Mouse (Mus musculus) layer of hippocampus, postnatal 36 days (tissue): ENCODE results near the gene Pmpcb. TPM values are rescaled to one million over a fixed set of nuclear protein-coding genes. Genes with fewer than 3 reads are reported as not detected.
"Not testable (repeated sequence)": the region's sequence is repeated elsewhere in the genome, so short reads cannot be mapped to it uniquely, and the experiment has no call there.

Experiments used
- DNase-seq, 2 experiments: peaks; one replicate each; pipeline ENCODE4 v3.0.0; 2022
- total RNA-seq, 2 experiments: library from RNA; stranded (reverse); gene quantifications; 2 replicates each; pipeline ENCODE4 v1.2.3; 2021

Pmpcb gene
- total RNA-seq: 10 to 100 TPM; 72.3 to 78.0 TPM

DNA sequence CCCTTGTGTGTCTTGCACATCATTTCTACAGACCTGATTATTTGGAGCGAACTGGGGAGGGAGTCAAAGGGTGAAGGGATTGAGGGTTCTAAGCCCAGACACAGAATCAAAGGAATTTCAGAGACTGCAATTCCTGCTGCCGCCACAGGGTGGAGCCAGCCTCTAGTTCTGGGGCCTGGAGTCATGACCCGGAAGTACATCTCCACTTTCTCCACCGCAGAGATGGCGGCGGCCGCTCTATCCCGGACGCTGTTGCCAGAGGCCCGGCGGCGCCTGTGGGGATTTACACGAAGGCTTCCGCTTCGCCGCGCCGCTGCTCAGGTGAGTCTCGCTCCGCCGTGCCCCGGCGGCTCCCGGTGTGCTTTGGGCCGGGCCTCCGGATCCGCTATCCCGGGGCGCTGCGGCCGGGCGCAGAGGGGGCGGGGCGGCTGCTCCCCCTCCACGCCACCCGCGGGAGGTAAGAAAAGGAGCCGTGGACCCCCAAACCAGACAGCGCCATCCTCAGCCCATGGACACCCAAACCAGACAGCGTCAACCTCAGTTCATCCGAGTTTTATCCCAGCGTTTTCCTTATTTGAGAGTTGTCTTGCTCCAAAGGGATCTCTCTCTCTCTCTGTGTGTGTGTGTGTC, at the start of gene Pmpcb:
Pmpcb (plus strand) TSS at position 186 of the 630 bp plus-strand sequence.
- peak; percentile 85 to 86 for DNase-seq

DNA sequence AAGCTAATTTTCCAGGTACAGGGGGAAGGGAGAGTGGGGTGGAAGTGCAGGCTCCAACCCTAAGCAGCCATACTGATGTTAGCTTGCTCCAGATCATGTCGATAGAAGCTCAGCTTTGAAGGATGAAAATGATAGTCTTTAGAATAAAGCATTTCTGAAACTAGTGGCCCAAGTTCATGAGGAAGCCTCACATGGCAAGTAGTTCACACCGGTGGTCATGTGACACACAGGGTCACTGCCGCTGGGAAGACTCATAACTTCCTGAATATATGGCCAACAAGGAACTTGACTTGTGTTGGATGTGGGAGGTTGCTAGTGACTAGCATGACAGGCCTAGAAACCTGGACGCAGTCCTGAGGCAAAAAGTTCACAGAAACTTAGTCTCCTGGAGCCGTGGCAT, 44.7 kb upstream of the Pmpcb start:
- no peak for DNase-seq

DNA sequence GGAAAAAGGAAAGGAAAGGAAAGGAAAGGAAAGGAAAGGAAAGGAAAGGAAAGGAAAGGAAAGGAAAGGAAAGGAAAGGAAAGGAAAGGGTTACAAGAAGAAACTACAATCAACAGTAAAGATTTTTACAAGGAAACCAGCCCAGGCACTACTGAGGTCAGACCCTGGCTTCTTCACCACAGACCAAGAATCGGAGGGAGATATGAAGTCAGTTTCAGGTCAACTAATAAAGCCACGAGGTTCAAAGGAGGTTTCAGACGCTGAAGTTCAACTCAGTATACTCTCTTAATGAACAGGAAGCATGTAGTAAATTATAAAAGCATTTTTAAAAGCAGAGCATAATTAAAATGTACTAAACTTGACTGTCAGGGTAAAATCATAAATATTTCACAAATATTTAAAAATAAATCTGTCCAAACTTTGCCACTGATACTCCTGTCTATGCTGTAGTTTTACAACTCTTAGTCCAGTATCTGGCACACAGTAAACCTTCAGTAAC, 43.5 kb upstream of the Pmpcb start:
- DNase-seq: no peak

DNA sequence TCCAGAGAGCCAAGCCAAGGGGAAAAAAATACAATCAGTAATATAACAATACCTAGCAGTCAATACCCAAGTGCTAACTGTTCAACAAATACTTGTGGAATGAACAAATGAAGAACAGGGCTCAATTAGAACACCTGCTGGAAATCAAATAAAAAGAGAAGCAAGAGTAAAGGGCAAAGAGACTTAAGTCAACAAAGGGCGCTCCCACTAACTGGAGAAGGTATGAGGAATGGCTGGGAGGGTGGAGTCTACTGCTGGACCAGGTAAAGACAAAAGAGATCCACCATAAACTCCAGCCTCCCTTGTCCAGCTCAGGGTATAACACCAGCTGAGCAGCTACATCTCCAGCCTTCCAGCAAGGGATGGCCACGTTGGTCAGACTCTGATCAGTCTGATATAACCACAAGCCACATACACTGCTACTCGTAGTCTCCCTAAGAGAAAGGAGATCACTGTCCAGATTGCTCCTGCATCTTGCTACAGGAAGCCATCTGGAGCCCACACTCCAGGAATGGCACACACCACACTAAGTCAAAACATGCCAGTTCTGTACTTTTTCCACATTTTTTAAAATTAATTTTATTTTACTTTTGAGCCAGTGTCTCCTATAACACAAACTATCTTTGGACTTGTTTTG, 42.0 kb upstream of the Pmpcb start:
- DNase-seq: no peak

DNA sequence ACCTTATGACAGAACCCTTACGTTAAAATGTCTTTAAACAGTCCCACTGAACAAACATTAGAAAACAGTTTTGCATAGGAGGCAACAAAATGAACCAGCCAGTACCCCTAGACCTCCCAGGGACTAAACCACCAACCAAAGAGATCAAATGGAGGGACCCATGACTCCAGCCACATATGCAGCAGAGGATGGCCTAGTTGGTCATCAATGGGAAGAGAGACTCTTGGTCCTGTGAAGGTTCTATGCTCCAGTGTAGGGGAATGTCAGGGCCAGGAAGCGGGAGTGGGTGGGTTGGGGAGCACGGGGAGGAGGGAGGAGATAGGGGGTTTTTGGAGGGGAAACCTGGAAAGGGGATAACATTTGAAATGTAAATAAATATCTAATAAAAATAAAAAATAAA, 37.4 kb upstream of the Pmpcb start:
- not testable (repeated sequence) for DNase-seq

DNA sequence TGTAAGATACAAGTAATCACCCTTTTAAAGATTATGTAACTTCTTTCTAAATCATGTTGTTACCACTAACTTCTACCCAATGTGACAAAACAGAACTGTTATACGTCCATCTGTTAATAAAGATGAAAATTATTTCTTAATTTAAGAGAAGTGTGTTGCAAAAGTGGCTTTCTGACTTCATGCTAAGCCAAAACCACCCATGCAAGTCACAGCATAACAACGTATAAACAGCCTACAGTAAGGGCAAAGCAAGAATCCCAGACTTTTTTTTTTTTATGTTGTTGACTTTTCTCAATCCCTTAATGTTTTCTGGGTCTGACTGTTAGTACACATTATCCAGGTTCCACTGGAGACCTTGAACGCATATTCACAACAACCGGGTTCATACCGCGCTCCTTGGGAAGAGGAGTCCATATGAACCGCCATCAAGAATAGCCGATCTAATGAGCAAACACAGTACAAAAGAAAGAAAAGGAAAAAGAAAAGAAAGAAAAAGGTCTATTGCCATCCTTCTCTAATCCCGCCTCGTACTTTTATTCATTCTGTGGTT, 36.6 kb upstream of the Pmpcb start:
- DNase-seq: no peak

DNA sequence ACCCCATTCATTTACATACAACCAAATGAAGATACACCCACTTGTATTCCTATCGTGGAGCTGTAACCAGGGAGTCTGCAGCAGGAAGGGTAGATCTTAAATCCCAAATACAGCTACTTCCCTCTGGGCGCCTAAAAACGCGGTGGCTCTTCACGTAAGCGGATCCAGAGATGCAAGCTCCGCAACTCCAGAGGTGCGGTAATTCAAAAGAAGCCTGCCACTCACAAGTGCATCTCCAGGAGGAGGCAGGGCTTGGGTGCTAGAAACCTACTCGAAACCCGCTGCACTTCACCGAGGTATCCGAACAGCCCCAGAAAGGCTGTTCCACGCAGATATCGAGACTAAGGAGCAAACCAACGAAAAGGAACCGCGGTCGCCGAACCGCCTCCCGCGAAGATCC, 36.0 kb upstream of the Pmpcb start:
- no peak for DNase-seq

DNA sequence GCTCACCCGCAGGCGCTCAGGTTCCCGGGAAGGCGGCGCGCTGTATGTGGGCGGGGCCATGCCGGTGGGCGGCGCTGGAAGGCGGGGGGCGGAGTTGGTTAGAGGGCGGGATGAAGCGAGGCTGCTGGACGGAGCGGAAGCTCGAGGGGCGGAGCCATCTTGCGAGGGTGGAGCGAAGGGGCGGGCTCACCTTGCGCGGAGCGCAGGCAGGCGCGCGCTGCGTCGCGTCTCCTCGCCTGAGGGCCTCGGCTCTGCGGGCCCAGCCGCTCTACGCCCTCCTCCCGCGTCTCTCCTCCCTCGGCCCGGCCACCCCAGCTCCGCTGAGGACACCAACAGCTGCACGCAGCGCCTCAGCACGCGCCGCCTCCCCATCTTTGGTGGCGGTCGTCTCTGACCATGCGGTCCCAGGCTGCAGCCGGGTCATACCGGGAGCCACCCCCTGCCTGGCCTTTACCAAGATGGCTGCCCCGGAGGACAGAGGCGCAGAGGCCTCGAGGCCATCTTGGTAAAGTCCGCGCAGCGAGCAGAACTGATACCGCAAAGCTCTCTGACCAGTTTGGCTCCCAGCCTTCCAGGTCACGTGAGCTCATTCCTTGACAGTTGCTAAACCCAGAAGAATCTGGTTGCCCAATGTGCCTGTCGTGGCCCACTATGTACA, 35.5 kb upstream of the Pmpcb start, which contains the start of gene Napepld:
Napepld (minus strand) TSS at position 46 of the 658 bp plus-strand sequence.
- peak; percentile 99 to 100 for DNase-seq

DNA sequence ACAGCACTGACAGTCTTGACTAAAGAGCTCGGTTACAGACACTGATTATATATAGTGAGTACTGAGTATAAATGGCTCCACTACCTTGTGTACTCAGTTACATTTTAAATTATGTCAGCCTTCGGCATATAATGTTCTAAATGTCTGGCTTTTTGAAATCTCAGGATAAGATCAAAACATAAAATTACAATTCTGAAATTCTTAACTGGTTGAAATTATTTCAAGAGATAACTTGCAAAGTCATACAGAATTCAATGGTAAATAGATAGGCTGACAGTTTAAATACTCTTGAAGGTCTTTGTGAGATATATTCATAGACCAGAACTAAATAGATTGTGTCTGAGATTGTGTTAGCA, 35.0 kb upstream of the Pmpcb start:
- DNase-seq: no peak

DNA sequence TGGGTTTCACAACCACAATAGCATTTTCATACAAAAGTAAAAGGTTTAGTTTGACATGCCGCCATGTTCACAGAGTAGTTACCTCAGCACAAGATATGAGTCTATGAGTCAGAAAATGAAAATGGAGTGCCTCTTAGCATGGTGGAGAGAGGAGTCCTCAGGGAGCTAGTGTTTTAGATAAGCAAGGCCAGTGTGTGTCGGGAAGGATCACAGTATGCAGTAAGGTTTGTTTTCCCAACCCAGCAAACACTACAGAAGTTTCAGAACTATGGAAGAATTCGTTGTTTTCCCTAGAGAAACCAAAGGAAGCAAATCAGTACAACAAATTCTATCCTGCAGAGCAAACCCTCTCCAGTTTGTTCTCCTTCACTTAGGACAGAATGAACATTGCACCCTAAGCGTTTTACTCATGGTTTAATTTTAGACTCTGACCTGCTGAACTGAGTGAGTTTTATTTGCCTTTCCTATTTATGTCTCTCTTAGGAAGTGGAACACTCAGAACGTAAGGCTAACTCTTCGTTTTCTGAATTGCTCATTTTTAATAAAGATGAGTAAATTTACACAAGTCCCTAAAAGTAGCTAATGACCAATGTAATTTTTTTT, 34.0 kb upstream of the Pmpcb start:
- no peak for DNase-seq

DNA sequence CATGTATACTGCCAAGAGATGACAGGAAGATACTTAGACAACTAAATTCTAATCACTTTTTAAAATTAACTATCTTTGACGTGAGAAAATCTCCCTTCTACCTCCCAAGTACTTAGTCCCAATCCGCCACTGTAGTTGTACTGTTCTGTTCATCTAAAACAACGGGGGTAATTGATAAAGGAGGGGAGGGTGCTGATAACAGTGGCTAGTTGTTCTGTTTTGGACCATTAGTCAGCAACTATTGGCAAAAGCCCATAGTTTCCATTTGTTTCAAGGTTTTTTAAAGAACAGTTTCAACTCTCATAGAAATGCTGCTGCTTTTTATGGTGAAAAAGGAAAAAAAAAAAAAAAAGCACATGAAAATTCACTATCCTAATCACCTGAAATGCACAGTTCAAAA, 33.2 kb upstream of the Pmpcb start:
- DNase-seq: no peak

DNA sequence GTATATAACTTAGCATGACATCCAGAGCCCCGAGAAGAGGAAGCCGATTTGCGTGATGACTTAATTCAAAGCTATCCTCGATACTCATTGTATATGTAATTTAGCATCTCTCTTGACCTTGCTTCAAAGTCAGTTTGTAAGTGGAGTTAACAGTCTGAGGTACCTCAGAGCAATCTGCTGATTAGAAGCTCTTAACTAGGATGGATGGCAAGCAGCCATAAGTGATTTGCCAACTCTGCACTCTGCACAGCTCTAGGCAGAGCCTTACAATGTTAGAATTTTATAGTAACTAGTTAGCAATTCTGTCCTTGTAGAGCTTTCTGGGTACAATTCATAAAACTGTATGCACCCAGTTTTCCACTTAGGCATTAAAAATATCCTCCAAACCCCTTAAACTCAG, 30.4 kb upstream of the Pmpcb start:
- no peak for DNase-seq

DNA sequence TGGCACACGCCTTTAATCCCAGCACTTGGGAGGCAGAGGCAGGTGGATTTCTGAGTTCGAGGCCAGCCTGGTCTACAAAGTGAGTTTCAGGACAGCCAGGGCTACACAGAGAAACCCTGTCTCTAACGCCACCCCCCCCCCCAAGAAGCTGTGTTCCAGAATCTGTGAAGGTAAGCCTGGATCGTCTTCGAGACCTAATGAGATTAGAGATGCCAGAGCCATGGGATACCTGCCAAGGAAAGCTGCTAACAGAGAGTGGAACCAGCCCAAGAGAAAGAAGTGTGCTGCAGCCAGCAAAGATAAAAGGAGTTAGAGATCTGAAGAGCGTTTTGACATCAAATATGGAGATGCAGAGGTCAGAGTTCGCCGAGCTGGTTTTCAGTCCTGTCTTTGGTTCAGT, 28.9 kb upstream of the Pmpcb start:
- not testable (repeated sequence) for DNase-seq

DNA sequence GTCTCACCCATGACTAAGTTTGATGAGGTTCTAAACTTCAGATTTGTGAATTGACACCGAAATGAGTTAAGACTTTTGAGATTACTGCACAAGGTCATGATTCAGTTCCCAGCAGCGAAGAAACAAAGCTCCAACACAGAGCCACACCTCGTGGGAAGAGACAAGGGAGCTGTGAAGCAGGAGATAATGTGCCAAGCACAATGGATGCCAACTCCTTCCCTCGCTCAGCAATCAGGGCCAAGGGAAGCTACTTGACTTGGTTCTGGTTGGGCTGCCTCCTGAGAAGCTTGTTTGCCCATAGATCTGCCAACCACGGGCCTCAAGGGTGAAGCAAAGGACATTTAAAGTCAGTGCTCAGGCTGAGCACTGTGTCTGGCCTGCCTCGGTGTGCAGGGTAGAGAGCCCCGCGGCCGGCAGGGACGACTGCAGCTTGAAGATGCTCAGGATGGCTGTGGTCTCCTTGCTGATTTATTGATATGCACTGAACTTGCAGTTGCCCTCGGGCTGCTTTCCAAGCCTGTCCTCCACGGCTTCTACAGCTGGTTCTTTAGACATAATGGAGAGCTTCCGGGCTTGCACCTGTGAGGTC, 24.7 kb upstream of the Pmpcb start:
- DNase-seq: no peak

DNA sequence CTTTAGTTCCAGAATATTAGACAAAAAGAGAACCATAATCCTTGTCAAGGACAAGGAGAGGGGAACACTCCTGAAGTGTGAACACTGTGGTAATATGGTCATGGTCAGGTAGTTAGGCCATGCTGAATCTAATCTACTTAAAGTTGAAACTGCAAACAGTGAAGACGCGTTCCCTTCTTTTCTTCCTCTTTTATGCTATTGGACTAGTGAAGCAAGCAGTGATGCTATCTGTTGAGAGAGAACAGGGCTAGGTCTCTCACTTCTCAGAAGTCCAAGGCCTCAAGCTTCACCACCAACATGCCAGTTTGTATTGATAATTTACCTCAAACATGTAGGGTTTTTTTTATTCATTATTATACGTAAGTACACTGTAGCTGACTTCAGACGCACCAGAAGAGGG, 22.5 kb upstream of the Pmpcb start:
- no peak for DNase-seq

DNA sequence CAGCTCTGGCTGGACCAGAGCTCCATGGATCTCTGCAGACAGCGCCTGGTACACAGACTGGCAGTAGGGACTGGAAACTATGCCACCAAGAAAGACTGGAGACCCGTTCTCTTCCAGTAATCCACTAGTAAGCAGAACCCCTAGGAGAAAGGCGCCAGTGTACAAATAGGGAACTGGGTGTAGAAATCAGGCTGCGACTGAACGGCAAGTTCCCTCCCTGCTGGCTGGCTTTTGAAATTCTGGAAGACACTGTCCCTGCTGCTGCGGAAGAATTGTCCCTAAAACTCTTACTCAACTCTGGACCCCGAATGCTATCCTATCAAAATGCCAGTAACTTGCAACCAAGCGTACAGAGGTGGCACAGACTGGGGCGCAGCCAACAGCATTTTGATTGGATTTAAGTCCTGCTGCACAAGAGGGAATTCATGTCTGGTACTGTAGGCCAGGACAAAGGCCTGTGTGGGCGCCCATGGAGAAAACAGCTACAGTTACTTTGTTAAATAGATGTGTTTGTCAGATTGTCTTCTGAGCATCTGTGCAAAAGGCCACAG, 19.7 kb upstream of the Pmpcb start:
- DNase-seq: no peak

DNA sequence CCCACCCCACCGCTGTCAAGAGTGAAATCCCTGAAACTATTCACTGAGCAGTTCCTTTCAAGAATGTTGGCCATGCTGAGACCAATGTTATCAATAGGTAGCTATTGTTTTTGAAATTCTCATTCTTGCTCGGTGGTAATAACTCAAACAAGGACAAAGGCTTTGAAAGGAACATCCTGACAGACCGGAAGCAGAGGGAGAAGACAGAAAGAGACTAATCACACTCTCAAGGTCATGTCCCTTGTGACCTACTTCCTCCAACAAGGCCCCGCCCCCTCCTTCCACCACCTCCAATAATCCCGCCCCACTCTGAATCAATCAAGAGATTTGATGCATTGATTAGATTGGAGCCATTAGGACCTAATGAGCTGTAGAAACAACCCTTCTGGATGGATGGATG, 18.4 kb upstream of the Pmpcb start:
- DNase-seq: no peak

DNA sequence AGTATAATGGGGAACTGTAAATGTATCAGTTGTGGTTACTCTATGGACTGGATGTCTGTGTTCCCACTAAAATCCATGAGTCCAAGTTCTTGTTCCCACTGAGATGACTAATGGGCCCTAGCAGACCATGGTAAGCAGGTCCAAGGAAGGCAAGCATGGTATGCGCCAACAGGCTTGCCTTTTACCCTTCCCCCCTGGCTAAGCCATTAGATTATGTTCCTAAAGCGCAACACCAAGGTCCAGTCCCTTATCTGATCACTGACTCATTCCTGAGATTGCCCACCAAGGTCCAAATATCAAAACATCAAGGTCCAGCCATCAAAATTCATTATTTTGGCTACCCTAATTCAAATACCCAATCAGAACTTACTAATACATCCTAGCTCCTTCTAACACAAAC, 17.7 kb upstream of the Pmpcb start:
- no peak for DNase-seq

DNA sequence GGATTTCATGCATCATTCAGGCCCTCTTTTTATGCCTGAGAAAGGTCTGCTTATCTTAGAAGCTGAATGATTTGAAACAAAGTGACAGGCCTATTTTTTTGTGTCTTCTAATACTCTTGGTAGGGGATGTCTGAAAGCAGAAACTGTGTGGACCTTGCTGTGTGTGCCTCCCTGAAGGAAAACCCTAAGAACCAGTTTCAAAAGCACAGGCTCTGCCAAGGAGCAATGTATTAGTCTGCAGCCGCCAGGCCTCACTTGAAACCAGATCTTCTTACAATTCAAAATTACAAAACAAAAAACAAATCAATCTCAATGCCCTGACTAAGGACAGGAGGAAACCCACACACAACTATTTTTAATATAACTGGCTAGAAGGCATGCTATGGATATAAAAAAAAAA, 12.5 kb upstream of the Pmpcb start:
- DNase-seq: no peak

DNA sequence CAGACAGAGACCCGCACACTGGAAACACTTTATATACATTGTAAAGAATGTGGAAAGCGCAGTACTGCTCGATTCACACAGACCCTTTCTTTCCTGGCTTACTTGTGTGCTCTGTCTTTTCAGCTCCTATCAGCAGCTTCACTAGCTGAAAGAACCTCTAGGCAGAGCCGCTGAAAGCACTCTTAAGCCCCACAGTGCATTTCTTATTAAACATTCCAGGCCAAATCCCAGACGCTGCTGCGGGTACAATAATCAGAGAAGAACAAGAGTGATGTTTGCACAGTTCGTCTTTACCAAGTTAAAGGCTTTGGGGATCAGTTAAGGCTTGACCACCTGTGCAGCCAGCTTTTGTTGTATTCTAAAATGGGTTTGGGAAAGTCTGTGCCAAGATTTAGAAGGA, 12.1 kb upstream of the Pmpcb start:
- DNase-seq: no peak

DNA sequence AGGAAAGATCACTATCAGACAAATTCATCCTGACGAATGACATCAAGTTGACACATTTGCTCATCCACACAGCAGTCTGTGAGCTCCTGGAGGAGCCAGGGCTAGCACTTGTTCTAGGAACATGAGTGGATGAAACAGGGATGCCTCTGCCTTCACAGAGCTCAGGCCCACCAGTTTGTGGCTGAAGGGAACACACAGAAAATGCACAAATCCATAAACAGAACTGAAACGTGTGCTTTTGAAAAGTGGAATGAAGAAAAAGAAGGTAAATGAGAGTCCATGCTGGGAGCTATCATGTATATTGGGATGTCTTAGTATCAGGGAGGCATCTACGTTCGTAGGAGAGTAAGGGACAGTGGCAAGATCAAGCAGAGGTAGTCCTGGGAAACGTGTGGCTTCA, 7.8 kb upstream of the Pmpcb start:
- no peak for DNase-seq

DNA sequence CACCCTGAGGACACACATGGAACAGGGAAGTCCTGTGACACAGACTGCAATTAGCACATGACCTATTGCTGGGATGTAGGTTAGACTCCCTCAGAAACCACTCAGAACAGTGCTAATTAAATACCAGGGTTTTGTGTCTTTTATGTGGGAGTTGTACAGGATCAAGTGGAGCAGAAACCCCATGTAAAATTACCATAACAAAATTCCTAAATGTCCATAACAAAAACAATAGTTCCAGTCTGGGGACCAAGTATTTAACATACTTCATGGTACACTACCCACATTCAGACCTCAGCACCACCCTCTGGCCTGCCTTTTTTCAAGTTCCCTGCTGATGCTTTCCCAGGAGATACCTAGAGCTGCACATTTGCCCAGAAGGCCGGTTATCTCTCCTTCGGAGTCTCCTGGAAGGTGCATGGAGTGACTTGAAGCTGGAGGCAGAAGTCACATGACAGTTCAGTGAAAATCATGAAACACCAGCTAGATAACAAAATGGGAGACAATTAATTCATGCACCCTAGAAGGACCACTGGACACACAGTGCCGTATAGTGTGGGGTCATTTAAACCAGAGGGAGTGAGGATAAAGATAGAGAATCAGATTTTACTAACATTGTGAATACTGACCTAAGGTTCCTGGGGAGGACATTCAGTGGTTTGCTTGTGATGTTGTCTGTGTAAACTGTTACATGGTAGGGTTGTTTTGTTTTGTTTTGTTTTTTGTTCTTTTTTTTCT, 4.6 kb upstream of the Pmpcb start:
- DNase-seq: no peak
